Comparison of ENCODE assay signal across 8 mouse cellular contexts in the genomic region with DNA sequence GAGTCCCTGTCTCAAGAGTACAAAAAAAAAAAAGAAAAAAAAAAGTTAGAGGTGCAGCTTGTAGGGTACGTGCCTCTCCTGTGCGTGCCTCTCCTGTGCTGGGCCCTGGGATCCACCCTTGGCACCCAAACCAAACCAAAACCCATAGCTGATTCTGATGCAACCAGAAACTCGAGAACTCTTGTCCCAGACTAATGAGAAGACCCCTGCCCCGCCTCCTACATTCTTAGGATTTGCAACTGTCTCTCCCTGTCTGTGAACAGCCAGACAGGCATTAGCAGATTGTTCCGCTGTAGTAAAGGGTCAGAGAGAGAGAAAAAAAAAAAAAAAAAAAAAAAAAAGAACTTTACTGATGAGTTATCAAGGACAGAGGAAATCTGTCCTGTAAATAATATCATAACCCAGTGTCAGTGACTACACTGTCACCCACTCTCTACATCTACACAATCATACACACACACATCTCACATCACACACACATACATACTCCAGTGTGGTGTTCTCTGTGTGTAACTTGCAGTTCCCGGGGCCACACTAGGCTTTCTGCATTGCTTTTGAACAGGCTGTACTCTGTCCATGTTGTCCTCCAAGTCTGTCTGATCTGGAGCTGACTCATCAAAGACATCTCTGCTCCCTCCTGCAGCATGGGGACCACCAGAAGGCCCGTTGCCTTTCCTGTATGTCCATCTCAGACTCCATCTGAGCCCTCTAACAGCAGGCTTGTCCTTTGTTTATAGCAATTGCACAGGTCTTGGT. TPM values are rescaled to one million over a fixed set of nuclear protein-coding genes. Genes with fewer than 3 reads are reported as not detected.
DNase-seq lines count a peak whose midpoint lies in the region; ATAC-seq and TF ChIP-seq lines count a peak whose summit lies in the region.

No protein-coding gene starts in this region.

- H3K27me3 ChIP-seq in E14TG2a.4 (ENCODE audit: insufficient read depth, low read length) = no peaks in the 10 kb centered on the region
- H3K27me3 ChIP-seq in forebrain, embryonic 15.5 days = no peaks in the 10 kb centered on the region
- H3K27me3 ChIP-seq in liver, embryonic 16.5 days (ENCODE audit: control insufficient read depth, insufficient read depth, low read depth, low read length) = 0 out of 2 replicates have a peak, but pooled peaks cover 2% of the 10 kb centered on the region

- no peak overlapping the region for H3K9ac ChIP-seq in forebrain, embryonic 15.5 days (replicated peaks)
- H3K9ac ChIP-seq in liver, embryonic 16.5 days (ENCODE audit: low read depth, low read length) = no peak overlapping the region

- H3K36me3 ChIP-seq in E14TG2a.4 (ENCODE audit: insufficient read depth, low read length) = no peaks in the 10 kb centered on the region
- no peaks in the 10 kb centered on the region for H3K36me3 ChIP-seq in forebrain, embryonic 15.5 days
- H3K36me3 ChIP-seq in liver, embryonic 16.5 days (ENCODE audit: control insufficient read depth, insufficient read depth) = no peaks in the 10 kb centered on the region

- peak overlapping the region; percentile 33; the same call in 1 of the 2 replicates for H3K4me2 ChIP-seq in forebrain, embryonic 15.5 days (replicated peaks)
- H3K4me2 ChIP-seq in liver, embryonic 16.5 days (ENCODE audit: low read depth, low read length) = peak overlapping the region; percentile 36; the same call in 1 of the 2 replicates

- intact Hi-C loops in gastrocnemius, adult 2 months (cut with DNase I) = no loop called here

- no peak overlapping the region; the same call in 1 of the 2 replicates for H3K4me3 ChIP-seq in gastrocnemius, adult 2 months
- H3K4me3 ChIP-seq in E14TG2a.4 (replicated peaks; ENCODE audit: low read length) = peak overlapping the region; percentile 60
- H3K4me3 ChIP-seq in forebrain, embryonic 15.5 days = no peak overlapping the region
- no peak overlapping the region for H3K4me3 ChIP-seq in liver, embryonic 16.5 days (ENCODE audit: low read depth, low read length)

- 20% methylated on average over 7 of the region's 7 CpGs for WGBS in forebrain, embryonic 15.5 days
- 46% methylated on average over 7 of the region's 7 CpGs for WGBS in liver, embryonic 16.5 days (ENCODE audit: insufficient replicate concordance)

- peaks cover 81% of the 10 kb centered on the region for H3K4me1 ChIP-seq in E14TG2a.4 (replicated peaks; ENCODE audit: low read depth, low read length)
- peaks cover 54% of the 10 kb centered on the region for H3K4me1 ChIP-seq in forebrain, embryonic 15.5 days
- H3K4me1 ChIP-seq in liver, embryonic 16.5 days (ENCODE audit: control insufficient read depth, low read depth, low read length) = peaks cover 8% of the 10 kb centered on the region

- H3K27ac ChIP-seq in gastrocnemius, adult 2 months = peak overlapping the region; percentile 75
- H3K27ac ChIP-seq in forebrain, embryonic 15.5 days (replicated peaks) = peak overlapping the region; percentile 67; the same call in 1 of the 2 replicates
- peak overlapping the region; percentile 69 for H3K27ac ChIP-seq in liver, embryonic 16.5 days (ENCODE audit: low read length)

- DNase-seq in gastrocnemius, adult 2 months = no peak
- no peak for DNase-seq in gastrocnemius, adult 18-20 months (ENCODE audit: low spot score)
- no peak for DNase-seq in layer of hippocampus, postnatal 36 days
- DNase-seq in adrenal gland, postnatal 14 days = no peak
- DNase-seq in natural killer cell, adult 2 months (ENCODE audit: low spot score in 2 of 2) = no peak

- H3K9me3 ChIP-seq in E14TG2a.4 (ENCODE audit: low read length) = no peaks in the 10 kb centered on the region
- H3K9me3 ChIP-seq in forebrain, embryonic 15.5 days = no peaks in the 10 kb centered on the region
- no peaks in the 10 kb centered on the region for H3K9me3 ChIP-seq in liver, embryonic 16.5 days (replicated peaks; ENCODE audit: control insufficient read depth, low read length)

- TF ChIP-seq CTCF in gastrocnemius, adult 2 months (IDR thresholded peaks at IDR 0.05) = no peak
- TF ChIP-seq CTCF in E14TG2a.4 (conservative IDR thresholded peaks at IDR 0.05; ENCODE audit: low read length) = no peak

- ATAC-seq in forebrain, embryonic 15.5 days (replicated peaks) = no peak
- ATAC-seq in liver, embryonic 16.5 days (ENCODE audit: low read depth) = no peak

RNA-seq across cellular contexts. Expression of gene Shisal2a, which starts 19.6 kb away (rescaled TPM):
- not detected for total RNA-seq in gastrocnemius, adult 2 months (2021)
- total RNA-seq in gastrocnemius, adult 18-20 months (2021) = not detected
- 0.79 and 1.7 TPM in 2 replicates for polyA plus RNA-seq in forebrain, embryonic 15.5 days (2015; fragmentation: Nextera tagmentation; extraction: Ambion mirVana)
- 0.15 and 0.16 TPM in 2 replicates for polyA plus RNA-seq in liver, embryonic 16.5 days (2015; fragmentation: Nextera tagmentation; extraction: Ambion mirVana)
- total RNA-seq in layer of hippocampus, postnatal 36 days (2021) = not detected
- 4.2 and 5.5 TPM in 2 replicates for total RNA-seq in adrenal gland, postnatal 14 days (2021)

RNA-seq across cellular contexts. Expression of gene Coa7, which starts 35.6 kb away (rescaled TPM):
- 10 to 100 TPM; 33.6 to 35.8 TPM for total RNA-seq in gastrocnemius, adult 2 months (2021)
- total RNA-seq in gastrocnemius, adult 18-20 months (2021) = 10 to 100 TPM; 29.9 to 35.5 TPM
- 47.1 and 48.9 TPM in 2 replicates for polyA plus RNA-seq in forebrain, embryonic 15.5 days (2015; fragmentation: Nextera tagmentation; extraction: Ambion mirVana)
- 20.5 and 26.3 TPM in 2 replicates for polyA plus RNA-seq in liver, embryonic 16.5 days (2015; fragmentation: Nextera tagmentation; extraction: Ambion mirVana)
- total RNA-seq in layer of hippocampus, postnatal 36 days (2021) = 10 to 100 TPM; 21.9 to 22.9 TPM
- 60.8 and 61.3 TPM in 2 replicates for total RNA-seq in adrenal gland, postnatal 14 days (2021)

RNA-seq across cellular contexts. Expression of gene Gpx7, which starts 43.2 kb away (rescaled TPM):
- 1 to 10 TPM; 6.3 TPM for total RNA-seq in gastrocnemius, adult 2 months (2021)
- 1 to 10 TPM; 4.3 to 6.9 TPM for total RNA-seq in gastrocnemius, adult 18-20 months (2021)
- 25.3 and 28.2 TPM in 2 replicates for polyA plus RNA-seq in forebrain, embryonic 15.5 days (2015; fragmentation: Nextera tagmentation; extraction: Ambion mirVana)
- polyA plus RNA-seq in liver, embryonic 16.5 days (2015; fragmentation: Nextera tagmentation; extraction: Ambion mirVana) = 9.5 and 10.4 TPM in 2 replicates
- total RNA-seq in layer of hippocampus, postnatal 36 days (2021) = 1 to 10 TPM; 5.4 to 5.8 TPM
- total RNA-seq in adrenal gland, postnatal 14 days (2021) = 13.6 and 13.9 TPM in 2 replicates
